Mouse (Mus musculus): Measurements from ENCODE around the gene Cfap97d2.

DNA sequence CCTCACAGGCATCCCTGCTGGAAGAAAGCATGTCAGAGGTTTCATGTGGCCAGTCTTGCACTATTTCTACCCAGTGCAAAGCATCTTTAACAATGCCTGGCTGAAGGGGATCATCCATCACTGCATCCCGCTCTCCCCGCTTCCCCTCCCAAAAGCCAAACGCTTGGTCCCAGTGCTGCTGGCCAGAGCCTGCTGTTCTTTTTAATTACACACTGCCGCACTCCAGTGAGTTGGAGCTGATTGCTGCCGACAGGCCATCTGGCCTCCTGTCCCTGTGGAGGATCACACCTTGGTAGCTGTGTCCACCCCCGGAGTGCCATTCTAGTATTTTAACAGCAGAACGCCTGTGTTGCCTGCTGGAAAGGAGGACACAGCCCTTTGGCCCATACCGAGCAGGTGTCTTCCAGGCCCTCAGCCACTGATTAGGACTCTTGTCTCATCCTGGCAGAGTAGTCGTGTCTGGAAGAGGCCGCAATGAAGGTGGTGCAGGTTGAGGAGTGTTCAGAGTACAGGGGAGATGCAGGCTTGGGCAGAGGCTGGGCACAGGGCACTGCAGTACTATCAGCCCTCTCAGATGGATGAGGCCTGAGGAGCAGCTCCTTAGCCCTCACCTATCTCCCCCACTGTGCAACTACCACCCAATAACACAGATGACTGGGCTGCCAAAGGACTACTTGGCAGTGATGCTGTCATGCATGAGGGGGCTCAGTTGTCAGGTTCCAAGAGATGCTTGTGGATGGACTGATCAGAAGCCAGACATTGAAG, 13.2 kb upstream of the Cfap97d2 start:
- TF ChIP-seq CEBPB (IDR thresholded peaks at IDR 0.05; ENCODE audit: insufficient read depth, poor library complexity, severe bottlenecking) (no peak), POLR2A (IDR thresholded peaks at IDR 0.05; ENCODE audit: insufficient read length, low read depth) (no peak)
